Mouse (Mus musculus) G1E (cell line): Measurements from ENCODE around the gene Gsg1l2. TPM values are rescaled to one million over a fixed set of nuclear protein-coding genes. Genes with fewer than 3 reads are reported as not detected.

ENCODE experiments used
- ATAC-seq: 2 replicates; pipeline ENCODE4 v1.8.0; 2016; ENCODE audit warnings: mild to moderate bottlenecking; ENCODE audit not compliant: insufficient number of reproducible peaks, poor library complexity, low FRiP score, severe bottlenecking; ENCODE audit errors: extremely low read depth
- DNase-seq: peaks from one replicate; pipeline ENCODE4 v3.0.0; 2012; ENCODE audit warnings: low spot score
- H3K27me3 ChIP-seq: 2 replicates; pipeline ENCODE4 v1.6.1; 2012; ENCODE audit warnings: mild to moderate bottlenecking, low read length, inconsistent platforms; ENCODE audit not compliant: insufficient read depth
- H3K36me3 ChIP-seq: replicated peaks from 2 replicates; pipeline ENCODE3; 2012; ENCODE audit warnings: mild to moderate bottlenecking, inconsistent platforms
- H3K4me1 ChIP-seq: 2 replicates; pipeline ENCODE4 v1.6.1; 2012; ENCODE audit warnings: low read depth, low read length, inconsistent platforms, mixed read lengths; ENCODE audit not compliant: insufficient read depth
- H3K4me3 ChIP-seq: 2 replicates; pipeline ENCODE4 v1.5.1; 2012; ENCODE audit warnings: low read depth, mild to moderate bottlenecking, inconsistent platforms, low read length, moderate library complexity, mixed read lengths
- H3K9me3 ChIP-seq: replicated peaks from 2 replicates; pipeline ENCODE4 v1.6.1; 2012; ENCODE audit warnings: inconsistent platforms
- CTCF ChIP-seq: IDR thresholded peaks from 2 replicates; pipeline ENCODE4 v1.5.1; 2012; ENCODE audit warnings: low read depth, low read length, inconsistent platforms, mixed read lengths
- GATA1 ChIP-seq: IDR thresholded peaks from 2 replicates; pipeline ENCODE4 v1.6.1; 2012; ENCODE audit warnings: borderline replicate concordance, low read length, inconsistent platforms, mixed read lengths
- GATA2 ChIP-seq: IDR thresholded peaks from 2 replicates; pipeline ENCODE4 v1.6.1; 2012; ENCODE audit warnings: low read depth, low read length, inconsistent platforms, borderline replicate concordance
- POLR2AphosphoS5 ChIP-seq: IDR thresholded peaks from 2 replicates; pipeline ENCODE4 v1.6.1; 2012; ENCODE audit warnings: low read depth, low read length, inconsistent platforms; ENCODE audit not compliant: insufficient replicate concordance
- TAL1 ChIP-seq: conservative IDR thresholded peaks from 2 replicates; pipeline ENCODE4 v1.6.1; 2012; ENCODE audit warnings: low read depth, low read length, inconsistent platforms, mixed read lengths
- polyA plus RNA-seq: library from polyadenylated mRNA; stranded (reverse); fragments of >175 nt; gene quantifications from 2 replicates; pipeline ENCODE4 v1.2.3, GENCODE M21; 2012
- total RNA-seq, 2 experiments: library from RNA; stranded (forward) in 1 of 2; stranded (reverse) in 1 of 2; fragments of 200-1000 nt in 1 of 2; fragments of >200 nt in 1 of 2; fragmentation: Nextera tagmentation in 1 of 2; gene quantifications; 2 replicates each; pipeline ENCODE4 v1.2.3; 2014 to 2017

Gsg1l2 gene
- total and polyA plus RNA-seq, 3 experiments, result not detected

GRCm38 (mm10) chr11:67772577-67772976 lies 1.8 kb upstream of the Gsg1l2 start:
- no peak overlapping the region for H3K4me3 ChIP-seq
- DNase-seq, result no peak
- no peaks in the 10 kb centered on the region for H3K36me3 ChIP-seq
- no peak for TF ChIP-seq CTCF
- no peak for TF ChIP-seq GATA2
- no peaks in the 10 kb centered on the region for H3K4me1 ChIP-seq
- no peaks in the 10 kb centered on the region for H3K27me3 ChIP-seq
- no peak for ATAC-seq
- H3K9me3 ChIP-seq, result peaks cover 55% of the 10 kb centered on the region

- DNase-seq (no peak), ATAC-seq (no peak)
- Histone ChIP-seq H3K4me1 (no peaks in the 10 kb centered on the region), H3K9me3 (peaks cover 46% of the 10 kb centered on the region), H3K27me3 (no peaks in the 10 kb centered on the region), H3K36me3 (no peaks in the 10 kb centered on the region), H3K4me3 (no peak overlapping the region)
- no peak for TF ChIP-seq TAL1
- TF ChIP-seq GATA1, result no peak
- no peak for TF ChIP-seq GATA2
- TF ChIP-seq POLR2AphosphoS5, result no peak
- no peak for TF ChIP-seq CTCF
Observed at GRCm38 (mm10) chr11:67790182-67790581, 15.8 kb downstream of the Gsg1l2 start.

- H3K27me3 ChIP-seq, result no peaks in the 10 kb centered on the region
- no peaks in the 10 kb centered on the region for H3K4me1 ChIP-seq
- DNase-seq (no peak), ATAC-seq (no peak)
- no peaks in the 10 kb centered on the region for H3K36me3 ChIP-seq
- no peak within 1 kb of the TSS for H3K4me3 ChIP-seq
- TF ChIP-seq GATA1, result no peak
- H3K9me3 ChIP-seq, result peaks cover 52% of the 10 kb centered on the region
Observed at GRCm38 (mm10) chr11:67797931-67798330, 23.5 kb downstream of the Gsg1l2 start, which contains the start of gene Dhrs7c. TSS of gene Dhrs7c (plus strand) at chr11:67798187.

- no peaks in the 10 kb centered on the region for H3K36me3 ChIP-seq
- H3K4me1 ChIP-seq, result no peaks in the 10 kb centered on the region
- TF ChIP-seq GATA1 (no peak), POLR2AphosphoS5 (no peak), CTCF (no peak), GATA2 (no peak), TAL1 (no peak)
- ATAC-seq (no peak), DNase-seq (no peak)
- H3K27me3 ChIP-seq, result no peaks in the 10 kb centered on the region
- H3K9me3 ChIP-seq, result peaks cover 43% of the 10 kb centered on the region
- H3K4me3 ChIP-seq, result no peak overlapping the region
Observed at GRCm38 (mm10) chr11:67800130-67800723, 25.8 kb downstream of the Gsg1l2 start.

GRCm38 (mm10) chr11:67801169-67801568 lies 26.8 kb downstream of the Gsg1l2 start:
- ATAC-seq (no peak), DNase-seq (no peak)
- Histone ChIP-seq H3K27me3 (no peaks in the 10 kb centered on the region), H3K9me3 (peaks cover 36% of the 10 kb centered on the region), H3K4me1 (no peaks in the 10 kb centered on the region), H3K36me3 (no peaks in the 10 kb centered on the region), H3K4me3 (no peak overlapping the region)
- no peak for TF ChIP-seq POLR2AphosphoS5
- TF ChIP-seq GATA2, result no peak
- no peak for TF ChIP-seq TAL1
- TF ChIP-seq CTCF, result no peak
- no peak for TF ChIP-seq GATA1

GRCm38 (mm10) chr11:67805538-67805937 lies 31.1 kb downstream of the Gsg1l2 start:
- TF ChIP-seq CTCF, result no peak
- TF ChIP-seq GATA2, result no peak
- Histone ChIP-seq H3K36me3 (no peaks in the 10 kb centered on the region), H3K9me3 (peaks cover 43% of the 10 kb centered on the region), H3K4me1 (no peaks in the 10 kb centered on the region), H3K4me3 (no peak overlapping the region), H3K27me3 (no peaks in the 10 kb centered on the region)
- no peak for DNase-seq
- ATAC-seq, result no peak

- Histone ChIP-seq H3K4me3 (no peak overlapping the region), H3K27me3 (no peaks in the 10 kb centered on the region), H3K36me3 (no peaks in the 10 kb centered on the region), H3K9me3 (peaks cover 47% of the 10 kb centered on the region), H3K4me1 (no peaks in the 10 kb centered on the region)
- no peak for TF ChIP-seq GATA1
- TF ChIP-seq CTCF, result no peak
- TF ChIP-seq POLR2AphosphoS5, result no peak
- no peak for TF ChIP-seq GATA2
- TF ChIP-seq TAL1, result no peak
- DNase-seq, result no peak
- ATAC-seq, result no peak
Observed at GRCm38 (mm10) chr11:67806832-67807597, 32.6 kb downstream of the Gsg1l2 start.
